Mouse (Mus musculus): ENCODE results near the gene 4931429L15Rik. TPM values are rescaled to one million over a fixed set of nuclear protein-coding genes. Genes with fewer than 3 reads are reported as not detected.
"Not testable (repeated sequence)": the region's sequence is repeated elsewhere in the genome, so short reads cannot be mapped to it uniquely, and the experiment has no call there.

Gene 4931429L15Rik
- polyA plus RNA-seq (2015; fragmentation: Nextera tagmentation; extraction: Ambion mirVana) = not detected in 2 replicates

- 84% methylated on average over 6 of the region's 6 CpGs for WGBS
- H3K27ac ChIP-seq (replicated peaks); H3K27me3 ChIP-seq; H3K9me3 ChIP-seq (replicated peaks); H3K4me2 ChIP-seq (replicated peaks); H3K36me3 ChIP-seq; H3K4me1 ChIP-seq; H3K4me3 ChIP-seq (replicated peaks); H3K9ac ChIP-seq; ATAC-seq (ENCODE audit: insufficient number of reproducible peaks, low FRiP score, low TSS enrichment, low read depth): not testable (repeated sequence)
These were observed at the start of gene 4931429L15Rik for GRCm38 (mm10) chr9:46319886-46320285. Gene 4931429L15Rik, minus strand, starts transcription at chr9:46319986.

GRCm38 (mm10) chr9:46362459-46362858, 42.7 kb upstream of the 4931429L15Rik start:
- no peaks in the 10 kb centered on the region for H3K9me3 ChIP-seq (replicated peaks)
- no peak for ATAC-seq (ENCODE audit: insufficient number of reproducible peaks, low FRiP score, low TSS enrichment, low read depth)
- H3K9ac ChIP-seq = no peak overlapping the region
- H3K4me1 ChIP-seq = no peaks in the 10 kb centered on the region
- 57% methylated on average over 2 of the region's 2 CpGs for WGBS
- no peak overlapping the region for H3K27ac ChIP-seq (replicated peaks)
- H3K36me3 ChIP-seq = no peaks in the 10 kb centered on the region
- H3K27me3 ChIP-seq = no peaks in the 10 kb centered on the region
- H3K4me3 ChIP-seq (replicated peaks) = no peak overlapping the region
- no peak overlapping the region for H3K4me2 ChIP-seq (replicated peaks)

GRCm38 (mm10) chr9:46361461-46362111, 41.8 kb upstream of the 4931429L15Rik start:
- Histone ChIP-seq H3K9ac (no peak overlapping the region), H3K27ac (replicated peaks) (no peak overlapping the region), H3K36me3 (no peaks in the 10 kb centered on the region), H3K4me3 (replicated peaks) (no peak overlapping the region), H3K4me2 (replicated peaks) (no peak overlapping the region), H3K27me3 (no peaks in the 10 kb centered on the region), H3K9me3 (replicated peaks) (no peaks in the 10 kb centered on the region), H3K4me1 (no peaks in the 10 kb centered on the region)
- no peak for ATAC-seq (ENCODE audit: insufficient number of reproducible peaks, low FRiP score, low TSS enrichment, low read depth)
- 64% methylated on average over 11 of the region's 11 CpGs for WGBS

- Histone ChIP-seq H3K9me3 (replicated peaks) (no peaks in the 10 kb centered on the region), H3K27me3 (peaks cover 20% of the 10 kb centered on the region), H3K4me1 (peaks cover 17% of the 10 kb centered on the region), H3K4me3 (replicated peaks) (no peak overlapping the region), H3K36me3 (no peaks in the 10 kb centered on the region), H3K4me2 (replicated peaks) (no peak overlapping the region), H3K27ac (replicated peaks) (no peak overlapping the region), H3K9ac (no peak overlapping the region)
- ATAC-seq (ENCODE audit: insufficient number of reproducible peaks, low FRiP score, low TSS enrichment, low read depth) = no peak
- WGBS = 3% methylated on average over 3 of the region's 3 CpGs
These were observed 34.2 kb upstream of the 4931429L15Rik start for GRCm38 (mm10) chr9:46353992-46354391.

GRCm38 (mm10) chr9:46353330-46353724, 33.5 kb upstream of the 4931429L15Rik start:
- no peak overlapping the region for H3K4me3 ChIP-seq (replicated peaks)
- ATAC-seq (ENCODE audit: insufficient number of reproducible peaks, low FRiP score, low TSS enrichment, low read depth) = no peak
- peaks cover 20% of the 10 kb centered on the region for H3K27me3 ChIP-seq
- H3K4me2 ChIP-seq (replicated peaks) = no peak overlapping the region
- no peak overlapping the region for H3K27ac ChIP-seq (replicated peaks)
- 28% methylated on average over 5 of the region's 5 CpGs for whole genome bisulfite sequencing
- H3K9me3 ChIP-seq (replicated peaks) = no peaks in the 10 kb centered on the region
- H3K9ac ChIP-seq = no peak overlapping the region
- H3K36me3 ChIP-seq = no peaks in the 10 kb centered on the region
- H3K4me1 ChIP-seq = peaks cover 17% of the 10 kb centered on the region

- Histone ChIP-seq H3K4me2 (replicated peaks) (no peak overlapping the region), H3K36me3 (no peaks in the 10 kb centered on the region), H3K27me3 (peaks cover 20% of the 10 kb centered on the region), H3K9me3 (replicated peaks) (no peaks in the 10 kb centered on the region), H3K27ac (replicated peaks) (no peak overlapping the region), H3K4me3 (replicated peaks) (no peak overlapping the region), H3K4me1 (peaks cover 17% of the 10 kb centered on the region), H3K9ac (no peak overlapping the region)
- WGBS = 49% methylated on average over 12 of the region's 12 CpGs
- ATAC-seq (ENCODE audit: insufficient number of reproducible peaks, low FRiP score, low TSS enrichment, low read depth) = no peak
These were observed 33.0 kb upstream of the 4931429L15Rik start for GRCm38 (mm10) chr9:46352651-46353329.

GRCm38 (mm10) chr9:46350451-46350981, 30.7 kb upstream of the 4931429L15Rik start:
- Histone ChIP-seq H3K4me3 (replicated peaks) (no peak overlapping the region), H3K27me3 (peaks cover 20% of the 10 kb centered on the region), H3K9ac (no peak overlapping the region), H3K9me3 (replicated peaks) (no peaks in the 10 kb centered on the region), H3K27ac (replicated peaks) (no peak overlapping the region), H3K4me2 (replicated peaks) (no peak overlapping the region), H3K4me1 (peaks cover 17% of the 10 kb centered on the region), H3K36me3 (no peaks in the 10 kb centered on the region)
- ATAC-seq (ENCODE audit: insufficient number of reproducible peaks, low FRiP score, low TSS enrichment, low read depth) = no peak
- 23% methylated on average over 9 of the region's 9 CpGs for WGBS

- Histone ChIP-seq H3K4me1 (peaks cover 7% of the 10 kb centered on the region), H3K36me3 (no peaks in the 10 kb centered on the region), H3K4me2 (replicated peaks) (no peak overlapping the region), H3K9ac (no peak overlapping the region), H3K4me3 (replicated peaks) (no peak overlapping the region), H3K9me3 (replicated peaks) (no peaks in the 10 kb centered on the region), H3K27me3 (no peaks in the 10 kb centered on the region; the same call in 1 of the 2 replicates), H3K27ac (replicated peaks) (no peak overlapping the region)
- no peak for ATAC-seq (ENCODE audit: insufficient number of reproducible peaks, low FRiP score, low TSS enrichment, low read depth)
- 85% methylated on average over 4 of the region's 4 CpGs for WGBS
These were observed 26.3 kb upstream of the 4931429L15Rik start for GRCm38 (mm10) chr9:46345887-46346665.

- no peaks in the 10 kb centered on the region for H3K4me1 ChIP-seq
- WGBS = 75% methylated on average over 4 of the region's 4 CpGs
- no peak overlapping the region for H3K4me3 ChIP-seq (replicated peaks)
- ATAC-seq (ENCODE audit: insufficient number of reproducible peaks, low FRiP score, low TSS enrichment, low read depth) = no peak
- no peak overlapping the region for H3K9ac ChIP-seq
- no peak overlapping the region for H3K4me2 ChIP-seq (replicated peaks)
- H3K27ac ChIP-seq (replicated peaks) = 0 out of 2 replicates have a peak overlapping the region, but pooled peaks have one; percentile 7
- no peaks in the 10 kb centered on the region for H3K36me3 ChIP-seq
- no peaks in the 10 kb centered on the region for H3K9me3 ChIP-seq (replicated peaks)
- H3K27me3 ChIP-seq = peaks cover 8% of the 10 kb centered on the region
These were observed 19.4 kb upstream of the 4931429L15Rik start for GRCm38 (mm10) chr9:46339051-46339652.

- no peaks in the 10 kb centered on the region for H3K36me3 ChIP-seq
- no peak overlapping the region for H3K4me2 ChIP-seq (replicated peaks)
- H3K9ac ChIP-seq = no peak overlapping the region
- ATAC-seq (ENCODE audit: insufficient number of reproducible peaks, low FRiP score, low TSS enrichment, low read depth) = no peak
- H3K27me3 ChIP-seq = peaks cover 10% of the 10 kb centered on the region
- no peaks in the 10 kb centered on the region for H3K9me3 ChIP-seq (replicated peaks)
- no peaks in the 10 kb centered on the region for H3K4me1 ChIP-seq
- H3K4me3 ChIP-seq (replicated peaks) = no peak overlapping the region
- 27% methylated on average over 4 of the region's 4 CpGs for WGBS
- H3K27ac ChIP-seq (replicated peaks) = no peak overlapping the region
These were observed 18.6 kb upstream of the 4931429L15Rik start for GRCm38 (mm10) chr9:46338384-46338783.

- no peak overlapping the region for H3K4me3 ChIP-seq (replicated peaks)
- WGBS = 17% methylated on average over 3 of the region's 3 CpGs
- no peaks in the 10 kb centered on the region for H3K9me3 ChIP-seq (replicated peaks)
- no peak overlapping the region for H3K4me2 ChIP-seq (replicated peaks)
- no peak overlapping the region for H3K27ac ChIP-seq (replicated peaks)
- H3K27me3 ChIP-seq = peaks cover 10% of the 10 kb centered on the region
- H3K36me3 ChIP-seq = no peaks in the 10 kb centered on the region
- no peak overlapping the region for H3K9ac ChIP-seq
- H3K4me1 ChIP-seq = no peaks in the 10 kb centered on the region
- peak; percentile 84 for ATAC-seq (ENCODE audit: insufficient number of reproducible peaks, low FRiP score, low TSS enrichment, low read depth)
These were observed 18.1 kb upstream of the 4931429L15Rik start for GRCm38 (mm10) chr9:46337852-46338291.
